Mouse (Mus musculus) macrophage (primary cell): Measurements from ENCODE around the gene Sde2. TPM values are rescaled to one million over a fixed set of nuclear protein-coding genes. Genes with fewer than 3 reads are reported as not detected.
A peak's percentile ranks its signal among the peaks of the same experiment; 100 is the strongest.

Experiments
- H3K27ac ChIP-seq: fragments of 350-480 bp; formaldehyde crosslinking; 2 replicates; pipeline ENCODE4 v1.9.0; 2021
- H3K36me3 ChIP-seq: fragments of 350-480 bp; formaldehyde crosslinking; 2 replicates; pipeline ENCODE4 v1.9.0; 2021; ENCODE audit errors: inconsistent target
- H3K4me3 ChIP-seq: fragments of 350-480 bp; formaldehyde crosslinking; 2 replicates; pipeline ENCODE4 v1.9.0; 2021; ENCODE audit errors: inconsistent target
- H3K79me2 ChIP-seq: fragments of 350-480 bp; formaldehyde crosslinking; 2 replicates; pipeline ENCODE4 v1.9.0; 2021; ENCODE audit errors: inconsistent target
- WGBS: methylation state at CpG from one replicate; pipeline ENCODE4 v1.1.7; 2026; ENCODE audit warnings: inconsistent platforms; ENCODE audit not compliant: missing documents; 5-methylcytosine and 5-hydroxymethylcytosine counted together
- polyA plus RNA-seq: library from polyadenylated mRNA; stranded (reverse); fragments of 250-400 nt; gene quantifications from 3 replicates; pipeline ENCODE4 v1.2.4, GENCODE M21; 2018; ENCODE audit warnings: inconsistent platforms

Gene Sde2
- polyA plus RNA-seq, 1 experiment from 2014 or later, result 14.4 TPM

- 1% methylated on average over 11 of the region's 11 CpGs for WGBS
- H3K4me3 ChIP-seq, result peak overlapping the region; percentile 28
- no peaks in the 10 kb centered on the region for H3K36me3 ChIP-seq
- H3K79me2 ChIP-seq, result peaks cover 27% of the 10 kb centered on the region
- peak overlapping the region; percentile 98 for H3K27ac ChIP-seq
These were observed 2.3 kb upstream of the Sde2 start for GRCm38 (mm10) chr1:180848511-180849241.

- 31% methylated on average over 11 of the region's 11 CpGs for WGBS
- H3K36me3 ChIP-seq, result no peaks in the 10 kb centered on the region
- H3K79me2 ChIP-seq, result peaks cover 38% of the 10 kb centered on the region
- H3K4me3 ChIP-seq, result peak overlapping the region; percentile 15; the same call in 1 of the 2 replicates
- H3K27ac ChIP-seq, result peak overlapping the region; percentile 98
These were observed 1.1 kb upstream of the Sde2 start for GRCm38 (mm10) chr1:180849701-180850301.

- no peak overlapping the region for H3K27ac ChIP-seq
- H3K4me3 ChIP-seq, result no peak overlapping the region
- peaks cover 71% of the 10 kb centered on the region for H3K36me3 ChIP-seq
- peaks cover 39% of the 10 kb centered on the region for H3K79me2 ChIP-seq
These were observed 7.8 kb downstream of the Sde2 start for GRCm38 (mm10) chr1:180858763-180859162.

GRCm38 (mm10) chr1:180860030-180860429 is 9.1 kb downstream of the Sde2 start:
- WGBS, result 90% methylated on average over 5 of the region's 6 CpGs
- Histone ChIP-seq H3K79me2 (peaks cover 39% of the 10 kb centered on the region), H3K36me3 (peaks cover 82% of the 10 kb centered on the region), H3K27ac (no peak overlapping the region), H3K4me3 (no peak overlapping the region)

- no peak overlapping the region for H3K27ac ChIP-seq
- WGBS, result 0% methylated on average over 1 of the region's 1 CpGs
- no peak overlapping the region for H3K4me3 ChIP-seq
- H3K36me3 ChIP-seq, result peaks cover 74% of the 10 kb centered on the region
- H3K79me2 ChIP-seq, result peaks cover 12% of the 10 kb centered on the region; the same call in 1 of the 2 replicates
These were observed 12.7 kb downstream of the Sde2 start for GRCm38 (mm10) chr1:180863606-180864005.

DNA sequence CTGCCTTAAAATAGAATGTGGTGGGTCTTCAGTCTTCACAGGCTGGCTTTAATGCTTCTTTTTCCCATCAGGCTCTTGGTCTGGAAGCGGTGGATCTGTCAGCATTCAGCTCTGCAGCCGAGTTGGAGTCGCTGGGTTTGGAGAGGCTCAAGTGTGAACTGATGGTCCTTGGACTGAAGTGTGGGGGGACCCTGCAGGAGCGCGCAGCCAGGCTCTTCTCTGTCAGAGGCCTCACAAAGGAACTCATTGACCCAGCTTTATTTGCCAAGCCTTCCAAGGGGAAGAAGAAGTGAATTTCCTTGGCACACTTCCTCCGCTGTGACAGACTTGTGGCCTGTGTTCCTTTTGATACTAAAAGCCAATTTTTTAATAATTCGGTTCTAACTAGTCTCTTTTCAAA is 15.1 kb downstream of the Sde2 start:
- Histone ChIP-seq H3K4me3 (no peak overlapping the region), H3K27ac (no peak overlapping the region), H3K79me2 (peaks cover 12% of the 10 kb centered on the region; the same call in 1 of the 2 replicates), H3K36me3 (peaks cover 56% of the 10 kb centered on the region)
- 93% methylated on average over 7 of the region's 7 CpGs for WGBS

DNA sequence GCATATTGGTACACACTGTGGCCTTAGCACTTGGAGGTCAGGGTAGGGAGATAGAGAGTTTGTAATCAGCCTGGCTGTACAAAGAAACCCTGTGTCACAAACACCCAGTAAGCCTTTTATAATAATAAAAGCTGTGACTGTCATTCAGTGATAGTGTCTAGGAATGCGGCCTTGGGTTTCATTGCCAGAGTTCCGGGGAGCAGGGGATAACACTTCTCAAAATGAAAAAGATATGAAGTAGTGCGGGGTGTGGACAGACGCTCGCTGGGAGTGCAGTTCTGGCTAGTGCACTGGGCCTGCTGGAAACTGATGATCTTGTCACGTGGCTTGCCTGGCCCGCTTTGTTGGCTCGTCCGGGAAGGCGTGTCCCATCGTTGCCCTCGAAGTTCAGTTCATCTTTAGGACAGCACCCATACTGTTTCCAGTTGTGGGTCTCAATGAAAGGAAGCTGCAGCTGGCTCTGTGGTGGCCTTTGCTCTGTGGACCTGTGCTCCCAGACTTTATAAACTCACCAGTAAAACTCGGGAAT is 19.3 kb downstream of the Sde2 start:
- WGBS, result 88% methylated on average over 13 of the region's 13 CpGs
- H3K4me3 ChIP-seq, result no peak overlapping the region
- H3K36me3 ChIP-seq, result peaks cover 25% of the 10 kb centered on the region; the same call in 1 of the 2 replicates
- no peak overlapping the region for H3K27ac ChIP-seq
- H3K79me2 ChIP-seq, result no peaks in the 10 kb centered on the region

DNA sequence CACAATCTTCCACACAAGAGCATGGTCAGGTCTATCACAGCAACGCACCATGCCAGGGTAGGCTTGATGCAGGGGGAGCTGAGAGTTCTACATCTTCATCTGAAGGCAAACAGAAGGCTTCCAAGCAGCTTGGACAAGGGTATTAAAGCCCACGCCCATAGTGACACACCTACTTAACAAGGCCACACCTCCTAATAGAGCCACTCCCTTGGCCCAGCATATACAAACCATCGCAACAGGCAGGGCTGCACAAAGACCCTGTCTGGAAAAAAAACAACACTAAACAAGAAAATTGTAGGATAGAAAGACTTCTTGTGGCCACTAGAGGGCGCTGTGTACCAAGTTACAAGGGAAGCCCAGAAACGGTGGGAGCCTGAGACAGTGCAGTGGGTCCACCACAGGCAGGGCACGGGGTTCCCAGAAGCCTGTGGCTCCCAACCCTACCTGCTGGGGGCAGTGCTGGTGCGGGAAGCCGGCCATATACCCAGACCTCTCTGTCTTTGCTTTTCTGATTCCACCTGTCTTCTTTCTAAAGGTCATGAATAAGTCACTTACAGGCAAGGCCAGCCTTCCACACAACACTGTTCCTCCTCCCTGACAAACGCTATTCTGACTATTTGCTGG is 23.0 kb downstream of the Sde2 start:
- no peaks in the 10 kb centered on the region for H3K79me2 ChIP-seq
- no peak overlapping the region for H3K4me3 ChIP-seq
- WGBS, result 32% methylated on average over 9 of the region's 9 CpGs
- H3K27ac ChIP-seq, result no peak overlapping the region
- H3K36me3 ChIP-seq, result no peaks in the 10 kb centered on the region

DNA sequence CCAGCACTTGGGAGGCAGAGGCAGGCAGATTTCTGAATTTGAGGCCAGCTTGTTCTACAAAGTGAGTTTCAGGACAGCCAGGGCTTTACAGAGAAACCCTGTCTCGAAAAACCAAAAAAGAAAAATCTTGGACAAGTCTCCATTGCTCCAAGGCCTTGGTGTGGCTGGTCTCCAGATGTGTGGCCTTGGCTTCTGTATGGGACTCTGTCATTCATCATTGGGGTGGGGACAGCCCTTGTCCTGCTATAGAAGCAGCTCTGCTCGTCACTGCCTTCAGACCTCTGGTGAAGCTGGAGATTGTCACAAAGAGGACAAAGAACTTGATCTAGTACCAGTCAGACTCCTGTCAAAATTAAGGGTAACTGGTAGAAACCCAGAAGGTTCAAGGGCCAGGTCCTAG is 23.7 kb downstream of the Sde2 start:
- Histone ChIP-seq H3K79me2 (no peaks in the 10 kb centered on the region), H3K36me3 (no peaks in the 10 kb centered on the region), H3K4me3 (no peak overlapping the region), H3K27ac (no peak overlapping the region)
- WGBS, result 100% methylated on average over 2 of the region's 2 CpGs

- no peak overlapping the region for H3K4me3 ChIP-seq
- 89% methylated on average over 9 of the region's 9 CpGs for WGBS
- H3K79me2 ChIP-seq, result no peaks in the 10 kb centered on the region
- H3K27ac ChIP-seq, result no peak overlapping the region
- H3K36me3 ChIP-seq, result no peaks in the 10 kb centered on the region
These were observed 24.2 kb downstream of the Sde2 start for GRCm38 (mm10) chr1:180875126-180875525.

DNA sequence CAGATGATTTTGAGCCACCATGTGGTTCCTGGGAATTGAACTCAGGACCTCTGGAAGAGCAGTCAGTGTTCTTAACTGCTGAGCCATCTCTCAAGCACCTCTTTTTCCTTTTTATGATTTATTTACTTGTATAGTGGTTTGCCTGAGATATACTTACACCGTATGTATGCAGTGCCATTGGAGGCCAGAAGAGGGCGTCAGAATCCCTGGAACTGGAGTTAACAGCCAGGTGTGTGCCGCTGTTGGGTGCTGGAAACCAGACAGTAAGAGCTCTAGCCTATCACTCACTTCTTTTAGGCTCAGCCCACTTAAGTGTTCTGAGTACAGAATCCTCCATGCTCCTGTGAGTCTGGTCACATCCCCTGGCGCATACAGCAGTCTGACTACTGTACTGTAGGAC is 26.5 kb downstream of the Sde2 start:
- Histone ChIP-seq H3K36me3 (no peaks in the 10 kb centered on the region), H3K27ac (no peak overlapping the region), H3K79me2 (no peaks in the 10 kb centered on the region), H3K4me3 (no peak overlapping the region)
- 82% methylated on average over 4 of the region's 4 CpGs for WGBS

- no peaks in the 10 kb centered on the region for H3K36me3 ChIP-seq
- no peak overlapping the region for H3K27ac ChIP-seq
- no peaks in the 10 kb centered on the region for H3K79me2 ChIP-seq
- no peak overlapping the region for H3K4me3 ChIP-seq
- WGBS, result 29% methylated on average over 3 of the region's 3 CpGs
These were observed 30.8 kb downstream of the Sde2 start for GRCm38 (mm10) chr1:180881768-180882167.

GRCm38 (mm10) chr1:180883731-180884130 is 32.8 kb downstream of the Sde2 start:
- no peak overlapping the region for H3K27ac ChIP-seq
- WGBS, result 72% methylated on average over 7 of the region's 7 CpGs

GRCm38 (mm10) chr1:180884484-180884883 is 33.6 kb downstream of the Sde2 start:
- Histone ChIP-seq H3K27ac (no peak overlapping the region), H3K36me3 (no peaks in the 10 kb centered on the region), H3K4me3 (no peak overlapping the region), H3K79me2 (no peaks in the 10 kb centered on the region)
- WGBS, result 25% methylated on average over 9 of the region's 9 CpGs

More at GRCm38 (mm10) chr1:180883731-180884130, 32.8 kb downstream of the Sde2 start:
- H3K79me2 ChIP-seq, result no peaks in the 10 kb centered on the region
- H3K4me3 ChIP-seq, result no peak overlapping the region
- H3K36me3 ChIP-seq, result no peaks in the 10 kb centered on the region

- no peak overlapping the region for H3K4me3 ChIP-seq
- WGBS, result 1% methylated on average over 13 of the region's 13 CpGs
- H3K36me3 ChIP-seq, result no peaks in the 10 kb centered on the region
- H3K79me2 ChIP-seq, result no peaks in the 10 kb centered on the region
- H3K27ac ChIP-seq, result 0 out of 2 replicates have a peak overlapping the region, but pooled peaks have one; percentile 4
These were observed 37.7 kb downstream of the Sde2 start for GRCm38 (mm10) chr1:180888556-180889042.
